Mouse (Mus musculus) liver, postnatal 0 days (tissue): ENCODE measurements around the gene Slc47a2. TPM values are rescaled to one million over a fixed set of nuclear protein-coding genes. Genes with fewer than 3 reads are reported as not detected.

ENCODE experiments used
- ATAC-seq: fragments of 200-750 bp; cut with Nextera tagmentation; 2 replicates; pipeline ENCODE4 v1.8.0; 2017; ENCODE audit warnings: mild to moderate bottlenecking, moderate library complexity
- DNase-seq: peaks from one replicate; pipeline ENCODE4 v3.0.0-alpha.2; 2016
- H3K27ac ChIP-seq: fragments of 300-500 bp; sonication (generic); 2 replicates; pipeline ENCODE4 v1.5.1; 2014; ENCODE audit warnings: antibody characterized with exemption, moderate library complexity, mild to moderate bottlenecking, low read depth
- H3K27me3 ChIP-seq: fragments of 300-500 bp; sonication (generic); 2 replicates; pipeline ENCODE4 v1.6.1; 2014; ENCODE audit warnings: low read length, control low read depth, mixed read lengths; ENCODE audit not compliant: insufficient read depth
- H3K36me3 ChIP-seq: fragments of 300-500 bp; sonication (generic); replicated peaks from 2 replicates; pipeline ENCODE4 v1.6.1; 2014; ENCODE audit warnings: mild to moderate bottlenecking, control low read depth, low read length, moderate library complexity, mixed read lengths; ENCODE audit not compliant: insufficient read depth
- H3K4me1 ChIP-seq: fragments of 300-500 bp; sonication (generic); 2 replicates; pipeline ENCODE4 v1.6.1; 2014; ENCODE audit warnings: antibody characterized with exemption, mild to moderate bottlenecking, control low read depth; ENCODE audit not compliant: insufficient read depth
- H3K4me2 ChIP-seq: fragments of 300-500 bp; sonication (generic); 2 replicates; pipeline ENCODE4 v1.6.1; 2014; ENCODE audit warnings: low read depth, mild to moderate bottlenecking, low read length, moderate library complexity, mixed read lengths
- H3K4me3 ChIP-seq: fragments of 300-500 bp; sonication (generic); 2 replicates; pipeline ENCODE4 v1.5.1; 2014; ENCODE audit warnings: low read depth, low read length
- H3K9ac ChIP-seq: fragments of 300-500 bp; sonication (generic); replicated peaks from 2 replicates; pipeline ENCODE4 v1.6.1; 2014; ENCODE audit warnings: mild to moderate bottlenecking, moderate library complexity
- H3K9me3 ChIP-seq: fragments of 300-500 bp; sonication (generic); 2 replicates; pipeline ENCODE4 v1.6.1; 2016; ENCODE audit warnings: mild to moderate bottlenecking, control low read depth, low read length, mixed read lengths
- CTCF ChIP-seq: sonication (generic); IDR thresholded peaks from 2 replicates; pipeline ENCODE4 v1.5.1; 2016; ENCODE audit warnings: antibody characterized with exemption, low read depth
- EP300 ChIP-seq: IDR thresholded peaks from 2 replicates; pipeline ENCODE4 v1.6.1; 2016; ENCODE audit warnings: antibody characterized with exemption, low read depth, mild to moderate bottlenecking
- WGBS: fragments of 180-500 bp; shearing (Covaris S2); extraction: QIAGEN DNeasy Blood & Tissue Kit; methylation state at CpG from one replicate; pipeline ENCODE4 v1.1.7; 2014; ENCODE audit not compliant: insufficient replicate concordance; 5-methylcytosine and 5-hydroxymethylcytosine counted together
- polyA plus RNA-seq: library from polyadenylated mRNA; unstranded; fragments of >200 nt; fragmentation: Nextera tagmentation; extraction: Ambion mirVana; gene quantifications from 2 replicates; pipeline ENCODE4 v1.2.1, GENCODE M21; 2015

Gene Slc47a2
- not detected in 2 replicates for polyA plus RNA-seq

DNA sequence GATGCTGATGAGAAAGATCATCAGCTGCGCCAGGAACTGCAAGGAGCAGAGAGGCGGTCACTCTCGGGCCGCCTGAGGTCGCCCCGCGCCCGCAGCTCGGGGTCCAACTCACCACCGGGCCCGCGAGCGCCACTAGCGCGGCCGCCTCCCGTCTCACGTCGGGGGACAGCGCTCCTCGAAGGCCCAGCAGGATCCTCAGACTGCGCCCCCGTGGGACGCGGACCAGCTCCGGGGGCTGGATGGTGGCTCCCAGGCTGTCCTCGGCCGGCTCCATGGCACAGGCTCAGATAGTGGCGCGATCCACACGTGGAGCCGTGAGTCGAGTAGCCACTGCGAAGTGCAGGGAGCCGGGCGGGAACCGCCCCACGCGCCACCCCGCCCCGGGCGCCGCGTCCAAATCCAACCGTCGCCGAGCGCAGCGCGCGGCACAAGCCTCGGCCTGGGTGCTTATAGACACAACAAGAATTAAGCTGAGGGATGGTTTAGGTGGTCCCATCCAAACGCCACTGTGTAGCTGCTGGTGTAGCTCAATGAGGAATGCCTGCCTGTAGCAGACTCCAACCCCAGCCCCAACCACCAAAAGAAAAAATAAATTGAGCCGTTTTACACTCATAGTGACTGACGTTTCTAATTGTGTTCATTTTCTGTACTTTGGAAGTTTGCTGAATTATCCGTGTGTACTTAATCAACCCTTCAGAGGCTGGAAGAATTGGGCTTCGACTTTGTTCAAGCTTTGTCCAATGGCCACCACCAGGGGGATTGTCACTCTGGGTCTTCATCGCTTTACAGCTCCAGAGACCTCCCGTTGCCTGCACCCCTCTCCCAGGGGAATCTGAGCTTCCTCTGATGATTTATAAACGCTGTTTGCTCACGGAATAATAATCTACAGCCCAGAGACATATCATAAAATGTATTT is at the start of gene Slc47a2:
Gene Slc47a2 (minus strand): TSS at position 356 of the 916 bp plus-strand sequence.
- Histone ChIP-seq H3K9ac (no peak within 1 kb of the TSS), H3K4me2 (peak within 1 kb of the TSS; percentile 64), H3K9me3 (no peaks in the 10 kb centered on the region), H3K4me3 (peak within 1 kb of the TSS; percentile 33), H3K27me3 (peaks cover 27% of the 10 kb centered on the region), H3K4me1 (peaks cover 12% of the 10 kb centered on the region), H3K36me3 (no peaks in the 10 kb centered on the region), H3K27ac (no peak within 1 kb of the TSS)
- 5% methylated on average over 55 of the region's 61 CpGs for WGBS
- 0 out of 2 replicates have a peak, but pooled peaks have one; percentile 27 for ATAC-seq
- no peak for DNase-seq
- TF ChIP-seq CTCF (peak; percentile 50), EP300 (no peak)

DNA sequence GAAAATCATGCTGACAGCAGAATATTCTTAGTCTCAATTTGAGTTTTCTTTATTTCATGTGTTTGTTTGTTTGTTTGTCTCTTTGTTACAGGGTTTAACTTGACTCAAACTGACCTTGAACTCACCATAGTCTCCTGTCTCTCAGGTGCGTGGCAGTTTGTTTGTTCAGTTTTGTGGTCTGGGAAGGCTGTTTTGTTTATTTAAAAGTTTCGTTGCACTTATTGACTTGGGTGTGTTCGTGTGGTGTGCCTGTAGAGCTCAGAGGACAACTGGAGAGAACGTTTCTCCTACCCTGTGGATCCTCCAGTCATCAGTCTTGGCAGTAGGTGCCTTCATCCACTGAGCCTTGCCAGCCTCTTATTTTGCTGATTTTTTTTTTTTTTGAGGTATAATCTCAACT is 46.3 kb upstream of the Slc47a2 start:
- TF ChIP-seq EP300 (no peak), CTCF (no peak)
- no peaks in the 10 kb centered on the region for H3K36me3 ChIP-seq
- no peak overlapping the region for H3K4me2 ChIP-seq
- no peaks in the 10 kb centered on the region for H3K27me3 ChIP-seq
- no peak overlapping the region for H3K4me3 ChIP-seq
- H3K27ac ChIP-seq: no peak overlapping the region
- ATAC-seq (peak; percentile 68; the same call in 1 of the 2 replicates), DNase-seq (no peak)
- no peak overlapping the region for H3K9ac ChIP-seq
- H3K4me1 ChIP-seq: no peaks in the 10 kb centered on the region
- 41% methylated on average over 4 of the region's 4 CpGs for WGBS
- H3K9me3 ChIP-seq: no peaks in the 10 kb centered on the region

DNA sequence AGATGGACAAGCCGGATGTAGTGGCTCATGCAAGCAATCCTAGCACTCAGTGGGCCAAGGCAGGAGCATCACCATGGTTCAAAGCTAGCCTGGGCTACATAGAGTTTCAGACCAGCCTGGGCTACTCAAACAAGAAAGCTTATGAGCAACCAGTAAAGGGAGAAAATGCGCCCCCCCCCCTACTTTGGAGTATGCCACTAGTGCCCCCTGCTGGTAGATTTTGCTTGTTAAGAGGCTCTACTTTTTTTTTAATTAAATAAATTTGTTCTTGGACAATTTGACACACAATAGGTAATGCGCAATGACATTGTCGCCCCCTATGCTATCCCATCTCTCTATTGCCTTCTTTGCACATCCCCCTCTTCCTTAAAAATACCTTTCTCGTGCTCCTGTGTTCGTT is 45.4 kb upstream of the Slc47a2 start:
- Histone ChIP-seq H3K4me2 (no peak overlapping the region), H3K36me3 (no peaks in the 10 kb centered on the region), H3K9ac (no peak overlapping the region), H3K4me1 (no peaks in the 10 kb centered on the region), H3K27me3 (no peaks in the 10 kb centered on the region), H3K27ac (no peak overlapping the region), H3K4me3 (no peak overlapping the region), H3K9me3 (no peaks in the 10 kb centered on the region)
- ATAC-seq (no peak), DNase-seq (peak; percentile 67)
- 49% methylated on average over 6 of the region's 6 CpGs for WGBS
- TF ChIP-seq EP300 (no peak), CTCF (peak; percentile 63)

DNA sequence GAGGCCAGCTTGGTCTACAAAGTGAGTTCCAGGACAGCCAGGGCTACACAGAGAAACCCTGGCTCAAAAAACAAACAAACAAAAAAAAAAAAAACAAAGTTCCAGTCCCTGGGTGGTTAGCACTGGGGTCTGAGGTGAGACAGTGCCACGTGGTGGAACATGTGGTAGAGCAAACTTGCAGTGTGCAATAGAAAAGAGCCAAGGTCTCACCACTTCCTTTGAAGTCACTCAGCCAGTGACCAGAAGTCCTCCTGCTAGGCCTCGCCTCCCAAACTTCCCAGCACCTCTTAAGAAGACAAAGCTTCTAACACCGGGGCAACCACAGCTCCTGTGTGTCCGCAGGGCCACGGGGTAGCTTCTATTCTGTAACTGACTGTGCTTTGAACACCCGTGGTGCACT is 44.6 kb upstream of the Slc47a2 start:
- WGBS: 50% methylated on average over 6 of the region's 6 CpGs
- Histone ChIP-seq H3K27ac (no peak overlapping the region), H3K4me3 (no peak overlapping the region), H3K9ac (no peak overlapping the region), H3K27me3 (no peaks in the 10 kb centered on the region), H3K36me3 (no peaks in the 10 kb centered on the region), H3K4me1 (no peaks in the 10 kb centered on the region), H3K9me3 (no peaks in the 10 kb centered on the region), H3K4me2 (no peak overlapping the region)
- DNase-seq (no peak), ATAC-seq (no peak)
- TF ChIP-seq CTCF (no peak), EP300 (no peak)

DNA sequence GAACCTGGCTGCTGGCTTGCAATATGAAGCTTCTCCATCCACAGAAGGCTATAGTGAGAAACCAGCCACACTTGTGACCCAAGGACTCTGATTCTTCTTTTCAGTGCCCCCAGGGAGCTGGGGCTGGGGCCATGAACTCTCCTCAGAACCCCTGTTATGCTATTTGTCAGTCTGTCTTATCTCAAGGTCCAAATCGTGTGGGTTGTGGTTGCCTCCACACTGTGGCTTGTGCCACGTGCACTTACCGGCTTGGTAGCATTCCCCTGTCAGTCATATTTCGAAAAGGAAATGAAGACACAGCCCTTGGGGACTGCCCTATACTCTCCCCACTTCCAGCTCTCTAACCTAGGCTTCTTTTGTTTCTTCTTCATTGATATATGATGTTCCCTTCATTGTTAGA is 43.1 kb upstream of the Slc47a2 start:
- Histone ChIP-seq H3K4me2 (no peak overlapping the region), H3K36me3 (no peaks in the 10 kb centered on the region), H3K27me3 (no peaks in the 10 kb centered on the region), H3K27ac (no peak overlapping the region), H3K4me3 (no peak overlapping the region), H3K9me3 (no peaks in the 10 kb centered on the region), H3K4me1 (no peaks in the 10 kb centered on the region), H3K9ac (no peak overlapping the region)
- DNase-seq (no peak), ATAC-seq (no peak)
- no peak for TF ChIP-seq EP300
- TF ChIP-seq CTCF: no peak
- 22% methylated on average over 4 of the region's 4 CpGs for WGBS

DNA sequence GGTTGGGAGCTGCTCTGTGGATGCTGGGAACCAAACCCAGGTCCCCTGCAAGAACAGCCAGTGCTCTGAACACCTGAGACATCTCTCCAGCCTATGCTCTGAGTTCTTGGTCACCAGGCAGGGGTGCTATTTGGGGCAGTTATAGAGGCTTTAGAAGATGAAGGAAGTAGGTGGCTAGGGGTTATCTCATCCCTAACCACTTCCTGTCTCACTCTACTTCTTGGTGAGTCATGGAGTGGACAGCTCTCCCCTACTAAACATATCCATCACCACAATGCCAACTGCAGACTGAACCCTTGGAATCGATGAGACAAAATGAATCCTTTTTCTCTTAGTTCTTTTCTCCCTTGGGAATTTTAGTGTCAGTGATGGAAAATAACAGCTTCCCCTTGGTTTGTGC is 38.6 kb upstream of the Slc47a2 start:
- peaks cover 10% of the 10 kb centered on the region for H3K27me3 ChIP-seq
- H3K36me3 ChIP-seq: no peaks in the 10 kb centered on the region
- H3K9me3 ChIP-seq: no peaks in the 10 kb centered on the region
- no peak overlapping the region for H3K9ac ChIP-seq
- 81% methylated on average over 1 of the region's 1 CpGs for WGBS
- H3K4me1 ChIP-seq: peaks cover 10% of the 10 kb centered on the region
- H3K27ac ChIP-seq: no peak overlapping the region
- no peak overlapping the region for H3K4me2 ChIP-seq
- no peak overlapping the region for H3K4me3 ChIP-seq
- no peak for ATAC-seq
- TF ChIP-seq CTCF (no peak), EP300 (no peak)
- DNase-seq: no peak
